Mouse (Mus musculus) embryonic facial prominence, embryonic 14.5 days (tissue): ENCODE results near the gene Pex19. TPM values are rescaled to one million over a fixed set of nuclear protein-coding genes. Genes with fewer than 3 reads are reported as not detected.

Experiments used
- ATAC-seq: fragments of 200-750 bp; cut with Nextera tagmentation; 2 replicates; pipeline ENCODE4 v1.8.0; 2017; ENCODE audit warnings: low read depth, moderate number of reproducible peaks, moderate TSS enrichment
- DNase-seq: peaks from one replicate; pipeline ENCODE4 v3.0.0-alpha.2; 2015; ENCODE audit warnings: low spot score
- H3K27ac ChIP-seq: fragments of 300-500 bp; sonication (generic); replicated peaks from 2 replicates; pipeline ENCODE4 v1.5.1; 2014; ENCODE audit warnings: low read depth, mild to moderate bottlenecking, low read length, moderate library complexity
- H3K27me3 ChIP-seq: fragments of 300-500 bp; sonication (generic); replicated peaks from 2 replicates; pipeline ENCODE4 v1.6.1; 2014; ENCODE audit warnings: low read length; ENCODE audit not compliant: control insufficient read depth, insufficient read depth
- H3K36me3 ChIP-seq: fragments of 300-500 bp; sonication (generic); 2 replicates; pipeline ENCODE4 v1.6.1; 2014; ENCODE audit warnings: low read length, mixed read lengths; ENCODE audit not compliant: control insufficient read depth, insufficient read depth
- H3K4me1 ChIP-seq: fragments of 300-500 bp; sonication (generic); 2 replicates; pipeline ENCODE4 v1.6.1; 2014; ENCODE audit warnings: antibody characterized with exemption, low read length; ENCODE audit not compliant: control insufficient read depth, insufficient read depth
- H3K4me2 ChIP-seq: fragments of 300-500 bp; sonication (generic); 2 replicates; pipeline ENCODE4 v1.6.1; 2014; ENCODE audit warnings: low read depth, mild to moderate bottlenecking, low read length, moderate library complexity, mixed read lengths
- H3K4me3 ChIP-seq: fragments of 300-500 bp; sonication (generic); 2 replicates; pipeline ENCODE4 v1.5.1; 2014; ENCODE audit warnings: low read depth, mild to moderate bottlenecking, low read length
- H3K9ac ChIP-seq: fragments of 300-500 bp; sonication (generic); 2 replicates; pipeline ENCODE4 v1.6.1; 2014; ENCODE audit warnings: low read depth, mild to moderate bottlenecking, low read length, moderate library complexity, mixed read lengths
- H3K9me3 ChIP-seq: fragments of 300-500 bp; sonication (generic); 2 replicates; pipeline ENCODE4 v1.6.1; 2016; ENCODE audit warnings: low read length; ENCODE audit not compliant: control insufficient read depth
- WGBS: fragments of 180-500 bp; shearing (Covaris S2); extraction: QIAGEN DNeasy Blood & Tissue Kit; methylation state at CpG from one replicate; pipeline ENCODE4 v1.1.7; 2014; 5-methylcytosine and 5-hydroxymethylcytosine counted together
- polyA plus RNA-seq: library from polyadenylated mRNA; unstranded; fragments of >200 nt; fragmentation: Nextera tagmentation; extraction: Ambion mirVana; gene quantifications from 2 replicates; pipeline ENCODE4 v1.2.1, GENCODE M21; 2014

The Pex19 gene
- polyA plus RNA-seq, 1 experiment from 2014 or later = 130 TPM

- ATAC-seq = no peak
- H3K4me1 ChIP-seq = no peaks in the 10 kb centered on the region
- no peak for DNase-seq
- no peaks in the 10 kb centered on the region for H3K27me3 ChIP-seq
- no peak overlapping the region for H3K9ac ChIP-seq
- WGBS = 82% methylated on average over 1 of the region's 1 CpGs
- no peak overlapping the region for H3K4me2 ChIP-seq
- H3K9me3 ChIP-seq = no peaks in the 10 kb centered on the region
- H3K36me3 ChIP-seq = peaks cover 36% of the 10 kb centered on the region
- H3K4me3 ChIP-seq = no peak overlapping the region
- no peak overlapping the region for H3K27ac ChIP-seq
Observed at GRCm38 (mm10) chr1:172162009-172162408, 35.5 kb downstream of the Pex19 start.

- H3K36me3 ChIP-seq = peaks cover 46% of the 10 kb centered on the region
- H3K27me3 ChIP-seq = no peaks in the 10 kb centered on the region
- no peak for DNase-seq
- H3K4me2 ChIP-seq = no peak overlapping the region
- no peaks in the 10 kb centered on the region for H3K9me3 ChIP-seq
- no peaks in the 10 kb centered on the region for H3K4me1 ChIP-seq
- ATAC-seq = no peak
- no peak overlapping the region for H3K4me3 ChIP-seq
- no peak overlapping the region for H3K9ac ChIP-seq
- 70% methylated on average over 6 of the region's 6 CpGs for WGBS
- H3K27ac ChIP-seq = no peak overlapping the region
Observed at GRCm38 (mm10) chr1:172162959-172163358, 36.4 kb downstream of the Pex19 start.

- Histone ChIP-seq H3K4me3 (no peak overlapping the region), H3K36me3 (peaks cover 83% of the 10 kb centered on the region), H3K9me3 (no peaks in the 10 kb centered on the region), H3K9ac (no peak overlapping the region), H3K4me2 (no peak overlapping the region), H3K27ac (no peak overlapping the region), H3K27me3 (no peaks in the 10 kb centered on the region), H3K4me1 (no peaks in the 10 kb centered on the region)
- DNase-seq = no peak
- no peak for ATAC-seq
- 88% methylated on average over 5 of the region's 5 CpGs for WGBS
Observed at GRCm38 (mm10) chr1:172167911-172168310, 41.4 kb downstream of the Pex19 start.

- no peaks in the 10 kb centered on the region for H3K4me1 ChIP-seq
- peaks cover 93% of the 10 kb centered on the region for H3K36me3 ChIP-seq
- no peak for DNase-seq
- no peak overlapping the region for H3K27ac ChIP-seq
- H3K4me2 ChIP-seq = no peak overlapping the region
- no peaks in the 10 kb centered on the region for H3K27me3 ChIP-seq
- ATAC-seq = no peak
- H3K9ac ChIP-seq = no peak overlapping the region
- H3K9me3 ChIP-seq = no peaks in the 10 kb centered on the region
- 93% methylated on average over 5 of the region's 5 CpGs for WGBS
- no peak overlapping the region for H3K4me3 ChIP-seq
Observed at GRCm38 (mm10) chr1:172169809-172170208, 43.3 kb downstream of the Pex19 start.

GRCm38 (mm10) chr1:172172381-172172780, 45.8 kb downstream of the Pex19 start:
- no peaks in the 10 kb centered on the region for H3K4me1 ChIP-seq
- no peak for DNase-seq
- no peaks in the 10 kb centered on the region for H3K9me3 ChIP-seq
- no peak overlapping the region for H3K4me2 ChIP-seq
- H3K27ac ChIP-seq = no peak overlapping the region
- no peaks in the 10 kb centered on the region for H3K27me3 ChIP-seq
- 98% methylated on average over 21 of the region's 21 CpGs for WGBS
- no peak overlapping the region for H3K4me3 ChIP-seq
- H3K36me3 ChIP-seq = peaks cover 90% of the 10 kb centered on the region
- H3K9ac ChIP-seq = no peak overlapping the region
- no peak for ATAC-seq

- no peak overlapping the region for H3K9ac ChIP-seq
- no peaks in the 10 kb centered on the region for H3K4me1 ChIP-seq
- 80% methylated on average over 5 of the region's 5 CpGs for WGBS
- H3K27me3 ChIP-seq = no peaks in the 10 kb centered on the region
- no peak overlapping the region for H3K4me2 ChIP-seq
- DNase-seq = no peak
- H3K9me3 ChIP-seq = no peaks in the 10 kb centered on the region
- no peak overlapping the region for H3K4me3 ChIP-seq
- H3K27ac ChIP-seq = no peak overlapping the region
- H3K36me3 ChIP-seq = peaks cover 90% of the 10 kb centered on the region
- no peak for ATAC-seq
Observed at GRCm38 (mm10) chr1:172173181-172173580, 46.6 kb downstream of the Pex19 start.

- no peak for DNase-seq
- WGBS = 86% methylated on average over 7 of the region's 7 CpGs
- Histone ChIP-seq H3K27me3 (no peaks in the 10 kb centered on the region), H3K9ac (no peak overlapping the region), H3K4me3 (no peak overlapping the region), H3K9me3 (no peaks in the 10 kb centered on the region), H3K4me2 (no peak overlapping the region), H3K4me1 (no peaks in the 10 kb centered on the region), H3K27ac (no peak overlapping the region), H3K36me3 (peaks cover 88% of the 10 kb centered on the region)
- no peak for ATAC-seq
Observed at GRCm38 (mm10) chr1:172177791-172178190, 51.2 kb downstream of the Pex19 start.

GRCm38 (mm10) chr1:172179102-172179501, 52.5 kb downstream of the Pex19 start:
- H3K4me2 ChIP-seq = no peak overlapping the region
- no peak for ATAC-seq
- WGBS = 78% methylated on average over 7 of the region's 7 CpGs

GRCm38 (mm10) chr1:172180881-172181280, 54.3 kb downstream of the Pex19 start:
- H3K9ac ChIP-seq = no peak overlapping the region
- no peaks in the 10 kb centered on the region for H3K27me3 ChIP-seq
- ATAC-seq (no peak), DNase-seq (peak; percentile 54)
- peak overlapping the region; percentile 19; the same call in 1 of the 2 replicates for H3K27ac ChIP-seq
- 51% methylated on average over 4 of the region's 4 CpGs for WGBS
- peaks cover 82% of the 10 kb centered on the region for H3K36me3 ChIP-seq
- H3K4me3 ChIP-seq = no peak overlapping the region
- no peaks in the 10 kb centered on the region for H3K4me1 ChIP-seq
- no peak overlapping the region for H3K4me2 ChIP-seq
- no peaks in the 10 kb centered on the region for H3K9me3 ChIP-seq

More at GRCm38 (mm10) chr1:172179102-172179501, 52.5 kb downstream of the Pex19 start:
- Histone ChIP-seq H3K4me1 (no peaks in the 10 kb centered on the region), H3K27me3 (no peaks in the 10 kb centered on the region), H3K9ac (no peak overlapping the region), H3K4me3 (no peak overlapping the region), H3K27ac (no peak overlapping the region), H3K9me3 (no peaks in the 10 kb centered on the region), H3K36me3 (peaks cover 82% of the 10 kb centered on the region)
- peak; percentile 29 for DNase-seq
